Mouse (Mus musculus) lung, embryonic 15.5 days (tissue): ENCODE measurements around the gene Prkar1a. TPM values are rescaled to one million over a fixed set of nuclear protein-coding genes. Genes with fewer than 3 reads are reported as not detected.

Source experiments
- ATAC-seq: fragments of 200-750 bp; cut with Nextera tagmentation; 2 replicates; pipeline ENCODE4 v1.8.0; 2017; ENCODE audit warnings: moderate number of reproducible peaks, borderline replicate concordance; ENCODE audit not compliant: low FRiP score, low TSS enrichment; ENCODE audit errors: extremely low read depth
- H3K27ac ChIP-seq: fragments of 300-500 bp; sonication (generic); 2 replicates; pipeline ENCODE4 v1.5.1; 2015; ENCODE audit warnings: moderate library complexity, mild to moderate bottlenecking, inconsistent platforms
- H3K27me3 ChIP-seq: fragments of 300-500 bp; sonication (generic); 2 replicates; pipeline ENCODE4 v1.6.1; 2015; ENCODE audit warnings: inconsistent platforms
- H3K36me3 ChIP-seq: fragments of 300-500 bp; sonication (generic); 2 replicates; pipeline ENCODE4 v1.6.1; 2015; ENCODE audit warnings: inconsistent platforms
- H3K4me1 ChIP-seq: fragments of 300-500 bp; sonication (generic); 2 replicates; pipeline ENCODE4 v1.6.1; 2015; ENCODE audit warnings: inconsistent platforms
- H3K4me2 ChIP-seq: fragments of 300-500 bp; sonication (generic); 2 replicates; pipeline ENCODE4 v1.6.1; 2015; ENCODE audit warnings: inconsistent platforms, mild to moderate bottlenecking, moderate library complexity
- H3K4me3 ChIP-seq: fragments of 300-500 bp; sonication (generic); 2 replicates; pipeline ENCODE4 v1.5.1; 2015; ENCODE audit warnings: mild to moderate bottlenecking, inconsistent platforms
- H3K9ac ChIP-seq: fragments of 300-500 bp; sonication (generic); 2 replicates; pipeline ENCODE4 v1.6.1; 2015; ENCODE audit warnings: inconsistent platforms
- H3K9me3 ChIP-seq: fragments of 300-500 bp; sonication (generic); 2 replicates; pipeline ENCODE4 v1.6.1; 2016; ENCODE audit warnings: inconsistent platforms
- WGBS: fragments of 180-500 bp; shearing (Covaris S2); methylation state at CpG from one replicate; pipeline ENCODE4 v1.1.7; 2015; 5-methylcytosine and 5-hydroxymethylcytosine counted together
- polyA plus RNA-seq: library from polyadenylated mRNA; unstranded; fragments of >200 nt; fragmentation: Nextera tagmentation; extraction: Ambion mirVana; gene quantifications from 2 replicates; pipeline ENCODE4 v1.2.1, GENCODE M21; 2015

Prkar1a gene
- polyA plus RNA-seq, 1 experiment from 2014 or later: 400 TPM

- WGBS: 42% methylated on average over 10 of the region's 10 CpGs
- no peak for ATAC-seq
- no peak overlapping the region for H3K4me2 ChIP-seq
- H3K9ac ChIP-seq: no peak overlapping the region
- no peak overlapping the region for H3K27ac ChIP-seq
- H3K4me1 ChIP-seq: peaks cover 12% of the 10 kb centered on the region
- H3K9me3 ChIP-seq: no peaks in the 10 kb centered on the region
- no peaks in the 10 kb centered on the region for H3K27me3 ChIP-seq
- no peak overlapping the region for H3K4me3 ChIP-seq
- H3K36me3 ChIP-seq: no peaks in the 10 kb centered on the region
These were observed 53.0 kb downstream of the Prkar1a start for GRCm38 (mm10) chr11:109702031-109702815.

- Histone ChIP-seq H3K27ac (no peak overlapping the region), H3K9ac (no peak overlapping the region), H3K4me1 (peaks cover 12% of the 10 kb centered on the region), H3K36me3 (no peaks in the 10 kb centered on the region), H3K4me3 (no peak overlapping the region), H3K27me3 (no peaks in the 10 kb centered on the region), H3K4me2 (no peak overlapping the region), H3K9me3 (no peaks in the 10 kb centered on the region)
- WGBS: 82% methylated on average over 9 of the region's 9 CpGs
- ATAC-seq: no peak
These were observed 54.6 kb downstream of the Prkar1a start for GRCm38 (mm10) chr11:109703845-109704244.

GRCm38 (mm10) chr11:109704311-109705205 is 55.4 kb downstream of the Prkar1a start:
- no peak overlapping the region for H3K4me2 ChIP-seq
- H3K9ac ChIP-seq: no peak overlapping the region
- 93% methylated on average over 22 of the region's 22 CpGs for WGBS
- H3K4me1 ChIP-seq: peaks cover 12% of the 10 kb centered on the region
- no peak for ATAC-seq
- H3K9me3 ChIP-seq: no peaks in the 10 kb centered on the region
- no peak overlapping the region for H3K27ac ChIP-seq
- H3K4me3 ChIP-seq: no peak overlapping the region
- no peaks in the 10 kb centered on the region for H3K36me3 ChIP-seq
- H3K27me3 ChIP-seq: no peaks in the 10 kb centered on the region

- no peaks in the 10 kb centered on the region for H3K27me3 ChIP-seq
- ATAC-seq: no peak
- no peaks in the 10 kb centered on the region for H3K36me3 ChIP-seq
- H3K4me1 ChIP-seq: peaks cover 12% of the 10 kb centered on the region
- H3K9me3 ChIP-seq: no peaks in the 10 kb centered on the region
- H3K9ac ChIP-seq: no peak overlapping the region
- no peak overlapping the region for H3K27ac ChIP-seq
- peak overlapping the region; percentile 28 for H3K4me2 ChIP-seq
- no peak overlapping the region for H3K4me3 ChIP-seq
- WGBS: 58% methylated on average over 9 of the region's 9 CpGs
These were observed 56.3 kb downstream of the Prkar1a start for GRCm38 (mm10) chr11:109705336-109706054.

- ATAC-seq: peak; percentile 69; the same call in 1 of the 2 replicates
- H3K36me3 ChIP-seq: no peaks in the 10 kb centered on the region
- no peak overlapping the region for H3K27ac ChIP-seq
- H3K9ac ChIP-seq: no peak overlapping the region
- H3K27me3 ChIP-seq: no peaks in the 10 kb centered on the region
- no peaks in the 10 kb centered on the region for H3K9me3 ChIP-seq
- WGBS: 16% methylated on average over 9 of the region's 9 CpGs
- peaks cover 9% of the 10 kb centered on the region for H3K4me1 ChIP-seq
- no peak overlapping the region for H3K4me3 ChIP-seq
- peak overlapping the region; percentile 28 for H3K4me2 ChIP-seq
These were observed 56.8 kb downstream of the Prkar1a start for GRCm38 (mm10) chr11:109706055-109706412.

GRCm38 (mm10) chr11:109706586-109706985 is 57.4 kb downstream of the Prkar1a start:
- no peak for ATAC-seq
- H3K4me2 ChIP-seq: no peak overlapping the region
- H3K9ac ChIP-seq: no peak overlapping the region
- H3K4me3 ChIP-seq: no peak overlapping the region
- no peaks in the 10 kb centered on the region for H3K27me3 ChIP-seq
- 65% methylated on average over 4 of the region's 4 CpGs for WGBS
- H3K27ac ChIP-seq: no peak overlapping the region
- peaks cover 9% of the 10 kb centered on the region for H3K4me1 ChIP-seq
- H3K9me3 ChIP-seq: no peaks in the 10 kb centered on the region
- no peaks in the 10 kb centered on the region for H3K36me3 ChIP-seq

GRCm38 (mm10) chr11:109707442-109707841 is 58.2 kb downstream of the Prkar1a start:
- Histone ChIP-seq H3K36me3 (no peaks in the 10 kb centered on the region), H3K9me3 (no peaks in the 10 kb centered on the region), H3K4me1 (peaks cover 9% of the 10 kb centered on the region), H3K27me3 (no peaks in the 10 kb centered on the region), H3K4me2 (no peak overlapping the region), H3K27ac (no peak overlapping the region), H3K4me3 (no peak overlapping the region), H3K9ac (no peak overlapping the region)
- ATAC-seq: no peak
- 56% methylated on average over 3 of the region's 3 CpGs for WGBS

- no peak overlapping the region for H3K4me2 ChIP-seq
These were observed 59.6 kb downstream of the Prkar1a start for GRCm38 (mm10) chr11:109708786-109709185.

GRCm38 (mm10) chr11:109709501-109709900 is 60.3 kb downstream of the Prkar1a start:
- Histone ChIP-seq H3K4me3 (no peak overlapping the region), H3K4me1 (peaks cover 9% of the 10 kb centered on the region), H3K4me2 (no peak overlapping the region), H3K27ac (no peak overlapping the region), H3K27me3 (no peaks in the 10 kb centered on the region), H3K9ac (no peak overlapping the region), H3K36me3 (no peaks in the 10 kb centered on the region), H3K9me3 (no peaks in the 10 kb centered on the region)
- WGBS: 70% methylated on average over 5 of the region's 5 CpGs
- ATAC-seq: no peak

More at GRCm38 (mm10) chr11:109708786-109709185, 59.6 kb downstream of the Prkar1a start:
- H3K36me3 ChIP-seq: no peaks in the 10 kb centered on the region
- no peaks in the 10 kb centered on the region for H3K27me3 ChIP-seq
- no peak overlapping the region for H3K27ac ChIP-seq
- ATAC-seq: no peak
- WGBS: 85% methylated on average over 4 of the region's 4 CpGs
- peaks cover 9% of the 10 kb centered on the region for H3K4me1 ChIP-seq
- no peaks in the 10 kb centered on the region for H3K9me3 ChIP-seq
- H3K4me3 ChIP-seq: no peak overlapping the region
- H3K9ac ChIP-seq: no peak overlapping the region

- H3K27ac ChIP-seq: no peak overlapping the region
- 81% methylated on average over 17 of the region's 17 CpGs for WGBS
- H3K4me1 ChIP-seq: peaks cover 10% of the 10 kb centered on the region
- no peak overlapping the region for H3K9ac ChIP-seq
- H3K4me3 ChIP-seq: no peak overlapping the region
- H3K27me3 ChIP-seq: no peaks in the 10 kb centered on the region
- no peak for ATAC-seq
- no peaks in the 10 kb centered on the region for H3K36me3 ChIP-seq
- H3K9me3 ChIP-seq: no peaks in the 10 kb centered on the region
- no peak overlapping the region for H3K4me2 ChIP-seq
These were observed 65.4 kb downstream of the Prkar1a start for GRCm38 (mm10) chr11:109714341-109715247.

- 87% methylated on average over 12 of the region's 12 CpGs for WGBS
These were observed 66.1 kb downstream of the Prkar1a start for GRCm38 (mm10) chr11:109715311-109715781.

More at GRCm38 (mm10) chr11:109715311-109715781, 66.1 kb downstream of the Prkar1a start:
- no peak overlapping the region for H3K4me3 ChIP-seq
- H3K4me2 ChIP-seq: no peak overlapping the region
- H3K27ac ChIP-seq: no peak overlapping the region
- no peaks in the 10 kb centered on the region; the same call in 1 of the 2 replicates for H3K27me3 ChIP-seq
- no peak for ATAC-seq
- H3K9me3 ChIP-seq: no peaks in the 10 kb centered on the region
- no peak overlapping the region for H3K9ac ChIP-seq
- H3K36me3 ChIP-seq: no peaks in the 10 kb centered on the region
- H3K4me1 ChIP-seq: peaks cover 10% of the 10 kb centered on the region
